Mouse (Mus musculus): ENCODE results near the gene Slc52a3. TPM values are rescaled to one million over a fixed set of nuclear protein-coding genes. Genes with fewer than 3 reads are reported as not detected.

Slc52a3 gene
- polyA plus RNA-seq, 1 experiment, result 0.83 TPM

- no peak overlapping the region for H3K4me3 ChIP-seq (ENCODE audit: insufficient read depth, low read length)
- H3K4me1 ChIP-seq (ENCODE audit: control insufficient read depth, insufficient read depth, low read length), result no peaks in the 10 kb centered on the region
- no peak overlapping the region for H3K27ac ChIP-seq (ENCODE audit: insufficient read depth, low read depth, low read length)
- no peak for TF ChIP-seq POLR2A (IDR thresholded peaks at IDR 0.05; ENCODE audit: borderline replicate concordance, low read depth, low read length)
- no peak for TF ChIP-seq CTCF (IDR thresholded peaks at IDR 0.05; ENCODE audit: low read depth, low read length)
These were observed 60.3 kb downstream of the Slc52a3 start for GRCm38 (mm10) chr2:152056368-152057251.

- H3K4me1 ChIP-seq (ENCODE audit: control insufficient read depth, insufficient read depth, low read length), result no peaks in the 10 kb centered on the region
- no peak overlapping the region for H3K27ac ChIP-seq (ENCODE audit: insufficient read depth, low read depth, low read length)
- TF ChIP-seq POLR2A (IDR thresholded peaks at IDR 0.05; ENCODE audit: borderline replicate concordance, low read depth, low read length) (no peak), CTCF (IDR thresholded peaks at IDR 0.05; ENCODE audit: low read depth, low read length) (no peak)
- H3K4me3 ChIP-seq (ENCODE audit: insufficient read depth, low read length), result no peak overlapping the region
These were observed 60.9 kb downstream of the Slc52a3 start for GRCm38 (mm10) chr2:152057252-152057563.

Other genes with a start within 250 kb of the Slc52a3 start
- not detected in 2 replicates for gene Rspo4, start 153.6 kb upstream of the Slc52a3 start, polyA plus RNA-seq (2012; ENCODE audit: insufficient read depth, insufficient read length, missing spikeins)
- not detected in 2 replicates for gene Angpt4, start 85.3 kb upstream of the Slc52a3 start, polyA plus RNA-seq (2012; ENCODE audit: insufficient read depth, insufficient read length, missing spikeins)
- gene Fam110a, start 16.3 kb upstream of the Slc52a3 start, polyA plus RNA-seq (2012; ENCODE audit: insufficient read depth, insufficient read length, missing spikeins), result 19.9 and 20.5 TPM in 2 replicates
- not detected in 2 replicates for gene Scrt2, start 85.0 kb downstream of the Slc52a3 start, polyA plus RNA-seq (2012; ENCODE audit: insufficient read depth, insufficient read length, missing spikeins)
- 50.2 and 54.5 TPM in 2 replicates for gene Srxn1, start 109.0 kb downstream of the Slc52a3 start, polyA plus RNA-seq (2012; ENCODE audit: insufficient read depth, insufficient read length, missing spikeins)
- gene Tcf15, start 147.1 kb downstream of the Slc52a3 start, polyA plus RNA-seq (2012; ENCODE audit: insufficient read depth, insufficient read length, missing spikeins), result not detected in 2 replicates
- gene Csnk2a1, start 230.3 kb downstream of the Slc52a3 start, polyA plus RNA-seq (2012; ENCODE audit: insufficient read depth, insufficient read length, missing spikeins), result 73.6 and 75.1 TPM in 2 replicates

All from bone marrow macrophage, adult 2 months (primary cell).